ENCODE assay signal across 15 mouse cellular contexts in genomic region chr11:102396263-102396662, GRCm38 (mm10). TPM values are rescaled to one million over a fixed set of nuclear protein-coding genes. Genes with fewer than 3 reads are reported as not detected.
DNase-seq lines count a peak whose midpoint lies in the region; ATAC-seq and TF ChIP-seq lines count a peak whose summit lies in the region.
"Had no signal": no experiment of that assay in that cellular context is flagged by ENCODE, and none has a peak within 500 bp of the region (broad histone marks: within the 10 kb centered on the region; RNA-seq: fewer than 3 reads in every experiment).

No protein-coding gene starts in this region.

- H3K4me3 ChIP-seq in hindbrain, embryonic 11.5 days (ENCODE audit: low read depth, low read length): no peak overlapping the region
- peak overlapping the region; percentile 89 for H3K4me3 ChIP-seq in midbrain, embryonic 13.5 days (replicated peaks)
- no peak overlapping the region for H3K4me3 ChIP-seq in intestine, postnatal 0 days (ENCODE audit: low read depth, low read length)
- H3K4me3 ChIP-seq: heart, embryonic 12.5 days; kidney, embryonic 15.5 days had no signal

- TF ChIP-seq CTCF in intestine, postnatal 0 days (IDR thresholded peaks at IDR 0.05; ENCODE audit: low read depth): no peak

- H3K9ac ChIP-seq in hindbrain, embryonic 11.5 days (ENCODE audit: low read depth, low read length): no peak overlapping the region
- H3K9ac ChIP-seq in midbrain, embryonic 13.5 days (replicated peaks): peak overlapping the region; percentile 95
- no peak overlapping the region for H3K9ac ChIP-seq in intestine, postnatal 0 days (ENCODE audit: low read depth, low read length)
- H3K9ac ChIP-seq: heart, embryonic 12.5 days; kidney, embryonic 15.5 days had no signal

- ATAC-seq in hindbrain, embryonic 11.5 days (ENCODE audit: low FRiP score): no peak
- ATAC-seq in midbrain, embryonic 13.5 days: no peak
- no peak for ATAC-seq in intestine, postnatal 0 days

- H3K36me3 ChIP-seq in hindbrain, embryonic 11.5 days (ENCODE audit: control insufficient read depth, insufficient read depth, low read length): no peaks in the 10 kb centered on the region
- H3K36me3 ChIP-seq in midbrain, embryonic 13.5 days: peaks cover 33% of the 10 kb centered on the region
- no peaks in the 10 kb centered on the region for H3K36me3 ChIP-seq in intestine, postnatal 0 days (ENCODE audit: control insufficient read depth, insufficient read depth)
- H3K36me3 ChIP-seq: heart, embryonic 12.5 days; kidney, embryonic 15.5 days had no signal

- H3K4me1 ChIP-seq in hindbrain, embryonic 11.5 days (replicated peaks; ENCODE audit: control insufficient read depth, insufficient read depth, low read length): peaks cover 16% of the 10 kb centered on the region
- peaks cover 78% of the 10 kb centered on the region for H3K4me1 ChIP-seq in midbrain, embryonic 13.5 days (replicated peaks)
- H3K4me1 ChIP-seq in intestine, postnatal 0 days (replicated peaks; ENCODE audit: control insufficient read depth, insufficient read depth, low read length): peaks cover 12% of the 10 kb centered on the region

- H3K9me3 ChIP-seq in hindbrain, embryonic 11.5 days (ENCODE audit: control insufficient read depth, low read length): no peaks in the 10 kb centered on the region
- no peaks in the 10 kb centered on the region for H3K9me3 ChIP-seq in midbrain, embryonic 13.5 days
- no peaks in the 10 kb centered on the region for H3K9me3 ChIP-seq in intestine, postnatal 0 days (ENCODE audit: control insufficient read depth)
- H3K9me3 ChIP-seq: heart, embryonic 12.5 days; kidney, embryonic 15.5 days had no signal

- DNase-seq in brain, adult 2 months (ENCODE audit: low read depth, low spot score): peak; percentile 45
- peak; percentile 34 to 46 for DNase-seq in cerebellum, postnatal 10 days
- no peak for DNase-seq in hindbrain, embryonic 11.5 days (ENCODE audit: low spot score)
- no peak for DNase-seq in testis, postnatal 10 days (ENCODE audit: low spot score)
- DNase-seq in Muller cell, postnatal 12 days (ENCODE audit: inconsistent ontology term): no peak
- DNase-seq in layer of hippocampus, postnatal 14 days (ENCODE audit: low spot score in 2 of 2): no peak
- DNase-seq: gastrocnemius, postnatal 36 days; lung, postnatal 14 days had no signal

- peaks cover 13% of the 10 kb centered on the region for H3K27me3 ChIP-seq in hindbrain, embryonic 11.5 days (ENCODE audit: control insufficient read depth, insufficient read depth, low read length)
- peaks cover 30% of the 10 kb centered on the region for H3K27me3 ChIP-seq in midbrain, embryonic 13.5 days
- peaks cover 18% of the 10 kb centered on the region for H3K27me3 ChIP-seq in intestine, postnatal 0 days (replicated peaks; ENCODE audit: control insufficient read depth, insufficient read depth, low read length)

- H3K27ac ChIP-seq in hindbrain, embryonic 11.5 days (ENCODE audit: low read depth, low read length): no peak overlapping the region
- peak overlapping the region; percentile 97 for H3K27ac ChIP-seq in midbrain, embryonic 13.5 days
- H3K27ac ChIP-seq in intestine, postnatal 0 days (ENCODE audit: low read depth, low read length): no peak overlapping the region
- H3K27ac ChIP-seq: kidney, embryonic 15.5 days had no signal

- H3K4me2 ChIP-seq in hindbrain, embryonic 11.5 days (replicated peaks; ENCODE audit: low read depth, low read length): peak overlapping the region; percentile 73
- peak overlapping the region; percentile 96 for H3K4me2 ChIP-seq in midbrain, embryonic 13.5 days (replicated peaks)
- H3K4me2 ChIP-seq in intestine, postnatal 0 days (replicated peaks; ENCODE audit: low read depth): no peak overlapping the region
- H3K4me2 ChIP-seq: heart, embryonic 12.5 days; kidney, embryonic 15.5 days; liver, embryonic 11.5 days had no signal

- WGBS in hindbrain, embryonic 11.5 days: 69% methylated on average over 6 of the region's 6 CpGs
- 62% methylated on average over 6 of the region's 6 CpGs for WGBS in midbrain, embryonic 13.5 days
- 57% methylated on average over 6 of the region's 6 CpGs for WGBS in intestine, postnatal 0 days

RNA-seq across cellular contexts. Expression of gene Rundc3a, which starts 3.1 kb away (rescaled TPM):
- polyA plus RNA-seq in hindbrain, embryonic 11.5 days (2014; fragmentation: Nextera tagmentation; extraction: Ambion mirVana): 43.3 and 47.8 TPM in 2 replicates
- polyA plus RNA-seq in midbrain, embryonic 13.5 days (2015; fragmentation: Nextera tagmentation; extraction: Ambion mirVana): 131 and 153 TPM in 2 replicates
- polyA plus RNA-seq in intestine, postnatal 0 days (2015; fragmentation: Nextera tagmentation; extraction: Ambion mirVana): 5.2 and 5.3 TPM in 2 replicates
- 100 to 1,000 TPM; 413 to 422 TPM for total RNA-seq in layer of hippocampus, postnatal 14 days (2021)
- total RNA-seq: gastrocnemius, postnatal 36 days had no signal

RNA-seq across cellular contexts. Expression of gene Slc25a39, which starts 11.5 kb away (rescaled TPM):
- polyA plus RNA-seq in hindbrain, embryonic 11.5 days (2014; fragmentation: Nextera tagmentation; extraction: Ambion mirVana): 152 and 166 TPM in 2 replicates
- polyA plus RNA-seq in midbrain, embryonic 13.5 days (2015; fragmentation: Nextera tagmentation; extraction: Ambion mirVana): 141 and 154 TPM in 2 replicates
- polyA plus RNA-seq in intestine, postnatal 0 days (2015; fragmentation: Nextera tagmentation; extraction: Ambion mirVana): 283 and 296 TPM in 2 replicates
- 10 to 100 TPM; 75.6 to 81.8 TPM for total RNA-seq in layer of hippocampus, postnatal 14 days (2021)

RNA-seq across cellular contexts. Expression of gene Slc4a1, which starts 30.3 kb away (rescaled TPM):
- polyA plus RNA-seq in hindbrain, embryonic 11.5 days (2014; fragmentation: Nextera tagmentation; extraction: Ambion mirVana): 25.8 and 28.1 TPM in 2 replicates
- polyA plus RNA-seq in midbrain, embryonic 13.5 days (2015; fragmentation: Nextera tagmentation; extraction: Ambion mirVana): 4.3 and 4.8 TPM in 2 replicates
- 0.29 and 0.34 TPM in 2 replicates for polyA plus RNA-seq in intestine, postnatal 0 days (2015; fragmentation: Nextera tagmentation; extraction: Ambion mirVana)
- total RNA-seq in layer of hippocampus, postnatal 14 days (2021): under 1 TPM; 0.50 to 0.60 TPM
- polyA plus RNA-seq: small intestine, adult 2 months had no signal

RNA-seq across cellular contexts. Expression of gene Grn, which starts 33.9 kb away (rescaled TPM):
- 43.3 and 47.2 TPM in 2 replicates for polyA plus RNA-seq in hindbrain, embryonic 11.5 days (2014; fragmentation: Nextera tagmentation; extraction: Ambion mirVana)
- 57.4 and 61.8 TPM in 2 replicates for polyA plus RNA-seq in midbrain, embryonic 13.5 days (2015; fragmentation: Nextera tagmentation; extraction: Ambion mirVana)
- 339 and 382 TPM in 2 replicates for polyA plus RNA-seq in intestine, postnatal 0 days (2015; fragmentation: Nextera tagmentation; extraction: Ambion mirVana)
- total RNA-seq in layer of hippocampus, postnatal 14 days (2021): 10 to 100 TPM; 82.3 to 87.4 TPM

RNA-seq across cellular contexts. Expression of gene Fam171a2, which starts 51.2 kb away (rescaled TPM):
- polyA plus RNA-seq in hindbrain, embryonic 11.5 days (2014; fragmentation: Nextera tagmentation; extraction: Ambion mirVana): 10.7 and 11.7 TPM in 2 replicates
- 10.9 and 18.4 TPM in 2 replicates for polyA plus RNA-seq in midbrain, embryonic 13.5 days (2015; fragmentation: Nextera tagmentation; extraction: Ambion mirVana)
- polyA plus RNA-seq in intestine, postnatal 0 days (2015; fragmentation: Nextera tagmentation; extraction: Ambion mirVana): 1.7 and 1.8 TPM in 2 replicates
- 10 to 100 TPM; 86.0 to 97.5 TPM for total RNA-seq in layer of hippocampus, postnatal 14 days (2021)
- total RNA-seq: CH12.LX had no signal

Comparison
In these comparisons a context has a peak if more than half of its experiments do, and no peak if none do; other contexts are left out.
1. DNase-seq: peak in brain, adult 2 months (single experiment) and cerebellum, postnatal 10 days (2 of 2); none in hindbrain, embryonic 11.5 days (single experiment), testis, postnatal 10 days (single experiment), Muller cell, postnatal 12 days (single experiment) and layer of hippocampus, postnatal 14 days (0 of 2).